Mouse (Mus musculus): ENCODE results near the gene Jund. TPM values are rescaled to one million over a fixed set of nuclear protein-coding genes. Genes with fewer than 3 reads are reported as not detected.

Jund gene
- total and polyA plus RNA-seq, 3 experiments, result 191 to 283 (median 279) TPM

DNA sequence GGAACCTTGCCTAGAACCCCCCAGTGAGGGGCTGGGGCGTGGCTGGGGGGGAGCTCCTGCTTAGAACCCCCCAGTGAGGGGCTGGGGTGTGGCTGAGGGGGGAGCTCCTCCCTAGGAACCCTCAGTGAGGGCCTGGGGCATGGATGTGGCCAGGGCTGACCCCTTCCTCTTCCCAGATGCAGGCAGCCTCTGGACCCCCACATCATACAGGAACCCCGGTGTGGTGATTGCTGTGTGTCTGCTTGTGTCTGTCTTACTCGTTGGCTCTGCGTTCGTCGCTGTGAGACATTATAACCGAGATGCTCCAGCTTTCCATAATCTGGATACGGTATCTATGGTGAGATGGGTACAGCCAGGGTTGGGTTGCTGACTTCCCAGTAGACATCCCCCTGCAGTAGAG, 22.9 kb downstream of the Jund start:
- Histone ChIP-seq H3K4me3 (replicated peaks in 1 of 3; ENCODE audit: low read depth in 2 of 3, low read length in 2 of 3, poor library complexity in 1 of 3) (no peak overlapping the region), H3K9ac (ENCODE audit: insufficient read depth, low read depth) (no peak overlapping the region), H3K27ac (ENCODE audit: insufficient read depth, low read depth) (no peak overlapping the region), H3K4me2 (ENCODE audit: insufficient read depth, low read depth, poor library complexity, severe bottlenecking) (no peak overlapping the region), H3K79me2 (replicated peaks; ENCODE audit: control insufficient read depth, extremely low read depth, insufficient read depth, poor library complexity, severe bottlenecking) (no peaks in the 10 kb centered on the region), H3K4me1 (ENCODE audit: control insufficient read depth in 1 of 2, insufficient read depth in 2 of 2) (peaks cover 6 to 33% of the 10 kb centered on the region in 2 experiments), H3K27me3 (replicated peaks) (peaks cover 12% of the 10 kb centered on the region), H3K36me3 (replicated peaks in 1 of 2; ENCODE audit: control insufficient read depth in 1 of 2, insufficient read depth in 1 of 2, low read length in 1 of 2) (no peaks in the 10 kb centered on the region), H3K9me3 (replicated peaks; ENCODE audit: low read length) (no peaks in the 10 kb centered on the region)
- DNase-seq (ENCODE audit: extremely low read depth), result no peak
- TF ChIP-seq RAD21 (IDR thresholded peaks at IDR 0.05; ENCODE audit: low read depth, low read length) (no peak), UBTF (IDR thresholded peaks at IDR 0.05; ENCODE audit: low read depth, low read length) (no peak), RCOR1 (conservative IDR thresholded peaks at IDR 0.05; ENCODE audit: low read depth, low read length) (no peak), JUND (conservative IDR thresholded peaks at IDR 0.05; ENCODE audit: low read depth, low read length) (no peak)
- in situ Hi-C loops (cut with MboI; ENCODE audit: low pct_ligation_motif_present, low pct_unique_long_range_greater_than_20kb, low sequenced_read_pairs), result no loop called here
- dilution Hi-C loops (cut with MboI; ENCODE audit: extremely low pct_ligation_motif_present, extremely low pct_unique_long_range_greater_than_20kb, low sequenced_read_pairs), result no loop called here

DNA sequence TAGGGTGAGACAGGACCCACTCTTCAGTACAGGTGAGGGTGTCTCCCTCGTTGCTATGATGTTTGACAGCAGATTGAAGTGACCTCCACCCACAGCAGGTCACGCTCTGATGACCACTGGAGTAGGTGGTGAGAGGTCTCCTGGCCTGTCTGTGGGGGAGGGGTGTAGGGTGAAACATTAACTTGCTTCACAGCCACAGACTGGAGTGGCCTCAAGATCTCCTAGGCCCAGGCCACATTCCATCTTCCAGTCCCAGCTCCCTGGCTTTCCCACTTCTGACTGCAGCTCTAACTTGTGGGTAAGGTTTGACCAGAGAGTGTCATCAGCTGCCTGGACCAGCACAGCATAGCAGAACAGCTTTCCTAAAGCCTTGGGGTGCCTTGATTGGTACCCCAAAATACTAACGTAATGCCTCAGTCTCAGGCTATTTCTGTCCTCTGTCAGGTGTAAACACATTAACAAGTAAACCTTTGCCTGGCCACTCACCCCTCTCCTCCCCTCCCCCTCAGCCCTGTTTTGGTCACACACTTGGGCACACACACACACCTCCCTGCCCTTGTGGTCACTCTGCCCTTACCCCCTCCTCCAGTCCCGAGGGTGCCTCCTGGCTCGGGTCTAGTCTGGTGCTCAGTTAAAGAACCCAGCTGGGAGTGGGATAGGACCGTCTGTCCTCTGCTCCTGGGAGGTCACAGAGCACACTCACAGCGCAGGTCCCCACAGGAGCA, 24.9 kb downstream of the Jund start, which contains the start of gene Pde4c:
Pde4c (plus strand) TSS at position 235 of the 725 bp plus-strand sequence.
- H3K27me3 ChIP-seq (replicated peaks), result peaks cover 4% of the 10 kb centered on the region
- DNase-seq (ENCODE audit: extremely low read depth), result no peak
- H3K36me3 ChIP-seq (replicated peaks in 1 of 2; ENCODE audit: control insufficient read depth in 1 of 2, insufficient read depth in 1 of 2, low read length in 1 of 2), result no peaks in the 10 kb centered on the region
- peaks cover 6 to 30% of the 10 kb centered on the region in 2 experiments; a peak in 3 of 4 replicates for H3K4me1 ChIP-seq (ENCODE audit: control insufficient read depth in 1 of 2, insufficient read depth in 2 of 2)
- no peaks in the 10 kb centered on the region for H3K9me3 ChIP-seq (replicated peaks; ENCODE audit: low read length)
- no peaks in the 10 kb centered on the region for H3K79me2 ChIP-seq (replicated peaks; ENCODE audit: control insufficient read depth, extremely low read depth, insufficient read depth, poor library complexity, severe bottlenecking)
- H3K4me2 ChIP-seq (ENCODE audit: insufficient read depth, low read depth, poor library complexity, severe bottlenecking), result no peak within 1 kb of the TSS
- H3K27ac ChIP-seq (ENCODE audit: insufficient read depth, low read depth), result no peak within 1 kb of the TSS
- dilution Hi-C loops (cut with MboI; ENCODE audit: extremely low pct_ligation_motif_present, extremely low pct_unique_long_range_greater_than_20kb, low sequenced_read_pairs), result no loop called here
- no peak within 1 kb of the TSS for H3K4me3 ChIP-seq (replicated peaks in 1 of 3; ENCODE audit: low read depth in 2 of 3, low read length in 2 of 3, poor library complexity in 1 of 3)
- TF ChIP-seq PAX5 (IDR thresholded peaks at IDR 0.05; ENCODE audit: low read length) (0 out of 2 replicates have a peak, but pooled peaks have one; percentile 41), CHD1 (IDR thresholded peaks at IDR 0.05; ENCODE audit: low read depth, low read length) (no peak), CHD2 (IDR thresholded peaks at IDR 0.05; ENCODE audit: low read length) (0 out of 2 replicates have a peak, but pooled peaks have one; percentile 26)
- in situ Hi-C loops (cut with MboI; ENCODE audit: low pct_ligation_motif_present, low pct_unique_long_range_greater_than_20kb, low sequenced_read_pairs), result no loop called here
- H3K9ac ChIP-seq (ENCODE audit: insufficient read depth, low read depth), result no peak within 1 kb of the TSS

DNA sequence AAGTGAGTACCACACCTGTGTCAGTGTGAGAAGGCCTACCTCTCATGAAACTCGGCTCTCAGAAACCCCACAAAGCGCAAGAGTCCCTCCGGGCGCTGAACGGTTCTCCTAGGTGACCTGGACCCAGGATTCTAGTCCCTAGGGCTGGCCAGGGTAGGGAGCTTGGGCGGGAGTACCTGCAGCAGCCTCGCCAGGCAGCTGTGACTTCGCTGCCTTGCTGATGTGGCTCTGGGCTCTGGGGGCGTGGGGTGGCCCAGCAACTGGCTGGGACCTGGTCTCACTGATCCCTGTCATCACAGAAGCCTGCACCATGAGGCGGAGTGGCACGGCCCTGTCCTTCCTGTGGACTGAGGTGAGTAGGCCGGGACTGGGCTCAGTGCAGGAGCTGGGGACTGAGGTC, 25.5 kb downstream of the Jund start:
- no peak for TF ChIP-seq HCFC1 (IDR thresholded peaks at IDR 0.05; ENCODE audit: low read depth, low read length)
- no peak for TF ChIP-seq GABPA (IDR thresholded peaks at IDR 0.05; ENCODE audit: insufficient replicate concordance, low read depth, low read length)
- TF ChIP-seq TCF12 (IDR thresholded peaks at IDR 0.05; ENCODE audit: low read depth, low read length), result no peak
- TF ChIP-seq EP300 (IDR thresholded peaks at IDR 0.05; ENCODE audit: low read length), result no peak
- no peak for TF ChIP-seq USF1 (IDR thresholded peaks at IDR 0.05; ENCODE audit: low read depth, low read length)
- in situ Hi-C loops (cut with MboI; ENCODE audit: low pct_ligation_motif_present, low pct_unique_long_range_greater_than_20kb, low sequenced_read_pairs), result no loop called here
- Histone ChIP-seq H3K9me3 (replicated peaks; ENCODE audit: low read length) (no peaks in the 10 kb centered on the region), H3K36me3 (replicated peaks in 1 of 2; ENCODE audit: control insufficient read depth in 1 of 2, insufficient read depth in 1 of 2, low read length in 1 of 2) (no peaks in the 10 kb centered on the region), H3K9ac (ENCODE audit: insufficient read depth, low read depth) (no peak overlapping the region), H3K4me2 (ENCODE audit: insufficient read depth, low read depth, poor library complexity, severe bottlenecking) (no peak overlapping the region), H3K4me1 (ENCODE audit: control insufficient read depth in 1 of 2, insufficient read depth in 2 of 2) (peaks cover 9 to 32% of the 10 kb centered on the region in 2 experiments; a peak in 3 of 4 replicates), H3K27me3 (replicated peaks) (peaks cover 3% of the 10 kb centered on the region), H3K27ac (ENCODE audit: insufficient read depth, low read depth) (no peak overlapping the region), H3K79me2 (replicated peaks; ENCODE audit: control insufficient read depth, extremely low read depth, insufficient read depth, poor library complexity, severe bottlenecking) (no peaks in the 10 kb centered on the region), H3K4me3 (replicated peaks in 1 of 3; ENCODE audit: low read depth in 2 of 3, low read length in 2 of 3, poor library complexity in 1 of 3) (no peak overlapping the region)
- DNase-seq (ENCODE audit: extremely low read depth), result no peak
- dilution Hi-C loops (cut with MboI; ENCODE audit: extremely low pct_ligation_motif_present, extremely low pct_unique_long_range_greater_than_20kb, low sequenced_read_pairs), result no loop called here

All from CH12.LX (cell line).